Mouse (Mus musculus) forebrain, embryonic 10.5 days (tissue): ENCODE data around the gene Letm1. TPM values are rescaled to one million over a fixed set of nuclear protein-coding genes. Genes with fewer than 3 reads are reported as not detected.

Source experiments
- DNase-seq: peaks from one replicate; pipeline ENCODE4 v3.0.0-alpha.2; 2017; ENCODE audit warnings: low spot score; ENCODE audit errors: extremely low spot score
- H3K27ac ChIP-seq: fragments of 300-500 bp; sonication (generic); 2 replicates; pipeline ENCODE4 v1.5.1; 2016; ENCODE audit warnings: mild to moderate bottlenecking
- H3K27me3 ChIP-seq: fragments of 300-500 bp; sonication (generic); 2 replicates; pipeline ENCODE4 v1.6.1; 2016; ENCODE audit warnings: mild to moderate bottlenecking; ENCODE audit not compliant: poor library complexity, severe bottlenecking
- H3K36me3 ChIP-seq: fragments of 300-500 bp; sonication (generic); replicated peaks from 2 replicates; pipeline ENCODE4 v1.6.1; 2016; ENCODE audit warnings: mild to moderate bottlenecking, moderate library complexity
- H3K4me1 ChIP-seq: fragments of 300-500 bp; sonication (generic); 2 replicates; pipeline ENCODE4 v1.6.1; 2016
- H3K4me3 ChIP-seq: fragments of 300-500 bp; sonication (generic); 2 replicates; pipeline ENCODE4 v1.5.1; 2016; ENCODE audit warnings: mild to moderate bottlenecking, moderate library complexity
- H3K9me3 ChIP-seq: fragments of 300-500 bp; sonication (generic); 2 replicates; pipeline ENCODE4 v1.6.1; 2016; ENCODE audit warnings: mild to moderate bottlenecking, moderate library complexity
- WGBS: fragments of 180-500 bp; shearing (Covaris S2); methylation state at CpG from one replicate; pipeline ENCODE4 v1.1.7; 2016; 5-methylcytosine and 5-hydroxymethylcytosine counted together
- polyA plus RNA-seq: library from polyadenylated mRNA; unstranded; fragments of >200 nt; fragmentation: Nextera tagmentation; extraction: Ambion mirVana; gene quantifications from 2 replicates; pipeline ENCODE4 v1.2.1, GENCODE M21; 2016

The Letm1 gene
- polyA plus RNA-seq, 1 experiment from 2014 or later, result 57.8 TPM

DNA sequence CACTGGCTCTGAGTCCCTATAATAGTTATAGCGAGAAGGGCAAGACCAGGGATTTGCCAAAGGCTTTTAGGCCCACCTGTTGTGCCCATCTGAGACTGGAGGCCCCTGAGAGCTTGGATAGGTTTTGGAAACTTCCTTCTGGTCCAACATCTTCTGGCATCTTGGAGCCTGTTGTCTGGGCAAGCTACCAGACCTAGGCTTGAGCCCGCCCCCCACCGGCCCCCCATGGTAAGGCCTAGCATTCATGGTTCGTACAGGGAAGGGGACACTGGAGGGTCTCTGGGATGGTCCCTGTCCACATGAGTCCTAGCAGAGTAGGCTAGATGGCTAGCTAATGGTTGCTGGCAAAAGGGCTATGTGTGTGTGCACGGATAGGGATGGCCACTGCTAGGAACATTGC, 83.9 kb downstream of the Letm1 start:
- H3K27ac ChIP-seq, result peak overlapping the region; percentile 92

DNA sequence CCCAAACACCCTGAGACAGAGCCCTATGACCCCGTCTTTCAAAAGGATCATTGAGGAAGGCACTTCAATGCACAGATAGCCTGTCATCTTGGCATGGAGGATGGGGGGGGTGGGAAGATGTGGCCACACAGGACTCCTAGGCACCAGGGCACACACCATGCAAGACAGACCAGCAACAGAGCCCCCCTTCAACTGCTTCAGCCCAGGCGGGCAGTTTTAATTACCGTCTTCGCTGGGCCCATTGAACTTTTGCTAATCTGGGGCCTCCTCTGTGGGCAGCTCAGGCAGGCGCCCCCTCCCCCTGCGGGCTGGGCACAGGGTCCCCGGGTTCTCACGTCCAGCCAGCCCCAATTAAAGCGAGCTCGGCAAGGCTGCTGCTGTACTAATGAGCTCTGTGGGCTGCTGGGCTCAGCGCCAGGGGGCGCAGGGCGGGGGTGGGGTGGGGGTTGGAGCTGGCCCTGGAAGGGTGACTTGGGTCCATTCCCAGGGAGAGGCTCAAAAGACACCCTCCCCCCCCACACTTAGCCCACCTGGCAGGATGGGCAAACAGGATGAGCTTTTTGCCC, 84.6 kb downstream of the Letm1 start:
- peak overlapping the region; percentile 92 for H3K27ac ChIP-seq
- H3K36me3 ChIP-seq, result no peaks in the 10 kb centered on the region
- peak; percentile 62 for DNase-seq
- H3K27me3 ChIP-seq, result peaks cover 100% of the 10 kb centered on the region
- peaks cover 99% of the 10 kb centered on the region for H3K4me1 ChIP-seq
- WGBS, result 7% methylated on average over 13 of the region's 13 CpGs
- H3K9me3 ChIP-seq, result no peaks in the 10 kb centered on the region
- peak overlapping the region; percentile 24; the same call in 1 of the 2 replicates for H3K4me3 ChIP-seq

More for the DNA sequence above, 83.9 kb downstream of the Letm1 start:
- Histone ChIP-seq H3K4me3 (no peak overlapping the region), H3K27me3 (peaks cover 100% of the 10 kb centered on the region), H3K36me3 (no peaks in the 10 kb centered on the region), H3K9me3 (no peaks in the 10 kb centered on the region), H3K4me1 (peaks cover 100% of the 10 kb centered on the region)
- DNase-seq, result no peak
- WGBS, result 76% methylated on average over 5 of the region's 5 CpGs

DNA sequence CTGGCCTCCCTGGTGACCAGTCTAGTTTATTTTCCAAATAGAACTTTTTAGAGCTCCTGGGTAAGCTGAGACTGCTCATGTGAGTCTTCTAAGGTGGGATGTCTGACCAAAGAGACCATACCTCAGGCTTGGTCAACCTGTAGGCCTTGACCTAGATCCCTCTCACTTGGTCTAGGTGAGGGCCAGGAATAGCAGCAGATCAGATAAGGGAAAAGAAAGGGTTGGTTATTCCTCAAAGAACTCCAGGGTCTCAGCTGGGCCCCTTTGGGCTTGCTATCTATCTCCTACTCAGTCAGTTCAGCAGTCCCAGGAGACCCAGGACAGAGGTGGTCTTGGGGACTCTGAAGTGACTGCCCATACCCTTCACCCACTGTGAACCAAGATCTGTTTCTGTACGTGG, 85.1 kb downstream of the Letm1 start:
- H3K27me3 ChIP-seq, result peaks cover 100% of the 10 kb centered on the region
- H3K4me3 ChIP-seq, result peak overlapping the region; percentile 24; the same call in 1 of the 2 replicates
- peaks cover 99% of the 10 kb centered on the region for H3K4me1 ChIP-seq
- no peaks in the 10 kb centered on the region for H3K9me3 ChIP-seq
- DNase-seq, result no peak
- H3K27ac ChIP-seq, result peak overlapping the region; percentile 92
- H3K36me3 ChIP-seq, result no peaks in the 10 kb centered on the region
- 41% methylated on average over 1 of the region's 1 CpGs for WGBS

DNA sequence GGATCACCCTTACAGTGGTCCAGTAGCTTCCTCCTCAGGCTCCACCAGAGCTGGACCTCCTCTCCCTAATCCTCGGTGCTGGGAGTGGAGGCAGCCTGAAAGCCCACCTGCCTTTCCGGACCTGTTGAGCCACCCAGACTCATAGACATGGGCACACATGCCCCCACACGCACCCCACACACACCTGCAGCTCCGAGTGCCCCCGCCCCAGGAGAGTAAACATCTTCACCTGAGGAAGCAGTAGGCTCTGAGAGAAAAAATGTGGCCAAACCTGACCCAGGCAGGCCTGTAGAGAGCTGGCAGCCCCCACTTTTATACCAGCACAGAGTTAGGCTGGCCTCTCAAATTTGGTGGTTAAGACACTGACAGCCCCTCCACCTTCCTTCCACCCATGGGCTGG, 86.2 kb downstream of the Letm1 start:
- Histone ChIP-seq H3K9me3 (no peaks in the 10 kb centered on the region), H3K27me3 (peaks cover 100% of the 10 kb centered on the region), H3K4me1 (peaks cover 98% of the 10 kb centered on the region), H3K36me3 (no peaks in the 10 kb centered on the region), H3K4me3 (peak overlapping the region; percentile 52), H3K27ac (peak overlapping the region; percentile 92)
- DNase-seq, result no peak
- WGBS, result 40% methylated on average over 5 of the region's 5 CpGs

DNA sequence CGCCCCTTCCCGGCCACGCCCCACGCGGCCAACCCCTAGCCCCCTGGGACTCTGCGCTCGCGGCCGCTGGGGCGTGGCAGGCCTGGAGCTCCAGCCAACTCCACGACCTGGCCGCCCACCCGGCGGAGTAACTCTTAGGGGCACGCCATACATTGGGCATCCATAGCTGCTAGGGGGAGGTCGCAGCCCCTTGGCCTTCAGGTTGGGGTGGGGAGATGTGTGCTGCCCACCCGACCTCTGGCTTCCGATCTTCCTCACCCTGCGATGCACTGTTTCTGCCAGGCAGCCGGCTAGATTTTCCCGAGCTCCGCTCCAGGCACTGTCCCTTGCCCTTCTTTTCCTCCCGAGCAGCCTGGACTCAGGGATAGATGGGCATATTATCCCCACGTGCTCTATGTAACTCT, 86.9 kb downstream of the Letm1 start:
- Histone ChIP-seq H3K36me3 (no peaks in the 10 kb centered on the region), H3K4me3 (peak overlapping the region; percentile 52), H3K27me3 (peaks cover 100% of the 10 kb centered on the region), H3K9me3 (no peaks in the 10 kb centered on the region), H3K4me1 (peaks cover 95% of the 10 kb centered on the region), H3K27ac (peak overlapping the region; percentile 92)
- DNase-seq, result no peak
- 1% methylated on average over 24 of the region's 24 CpGs for WGBS

DNA sequence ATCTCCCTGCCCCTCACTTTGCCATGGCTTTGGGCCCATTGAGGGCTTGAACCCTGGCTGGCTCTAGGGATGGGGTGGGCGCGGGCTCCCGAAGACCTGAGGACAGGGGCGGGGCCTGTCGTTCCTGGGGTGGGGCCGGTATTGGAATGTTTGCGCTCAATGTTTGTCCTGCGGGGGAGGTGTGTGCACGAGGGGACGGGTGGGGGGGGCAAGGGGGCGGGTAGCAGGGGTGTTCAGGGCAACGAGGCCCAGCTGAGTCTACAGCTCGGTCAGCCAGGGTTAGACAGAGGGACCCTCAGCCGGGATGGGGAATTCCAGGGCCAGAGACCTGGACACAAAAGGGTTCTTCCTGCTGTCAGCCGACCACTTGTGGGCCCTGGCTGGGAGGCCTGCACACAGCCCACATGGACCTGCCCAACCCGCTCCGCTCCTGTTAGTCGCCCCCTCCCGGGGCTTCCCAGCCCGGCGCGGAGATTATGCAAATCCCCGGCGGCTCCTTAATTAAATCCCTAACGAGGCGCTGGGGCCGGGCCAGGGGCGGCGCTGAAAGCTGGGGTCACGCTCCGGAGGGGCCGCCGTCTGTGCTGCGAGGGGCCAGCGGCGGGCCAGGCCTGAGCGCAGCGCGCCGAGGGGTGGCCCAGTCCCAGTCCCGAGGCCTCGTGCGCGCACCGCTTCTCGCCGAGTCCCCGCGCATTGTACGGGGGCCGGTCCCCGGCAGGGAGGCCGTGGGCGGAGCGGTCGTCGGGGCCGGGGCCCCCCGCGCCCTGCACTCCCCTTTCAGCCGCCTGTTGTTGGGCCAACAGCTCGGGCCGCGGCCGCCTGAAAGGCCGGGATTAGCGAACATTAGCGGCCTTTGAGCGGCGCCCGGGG, 87.5 kb downstream of the Letm1 start:
- H3K4me3 ChIP-seq, result peak overlapping the region; percentile 52

DNA sequence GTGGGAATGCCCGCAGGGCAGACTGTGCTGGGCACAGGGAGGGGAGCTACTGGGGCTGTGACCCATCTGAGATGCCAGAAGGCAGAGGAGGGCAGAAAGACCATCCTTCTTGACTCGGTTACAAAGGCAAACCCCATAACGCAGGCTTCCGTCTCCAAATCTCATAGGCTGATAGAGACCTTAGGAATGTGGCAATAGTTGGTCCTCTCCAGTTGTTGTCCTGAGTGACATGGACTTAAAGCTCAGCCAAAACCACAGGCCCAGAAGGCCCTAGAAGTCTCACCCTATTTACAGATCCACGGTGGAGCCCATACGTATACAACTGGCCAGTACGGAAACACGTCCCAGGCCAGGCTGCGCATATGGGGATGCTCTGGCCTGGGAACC, 88.2 kb downstream of the Letm1 start:
- peak overlapping the region; percentile 92 for H3K27ac ChIP-seq
- WGBS, result 35% methylated on average over 9 of the region's 9 CpGs
- H3K27me3 ChIP-seq, result peaks cover 100% of the 10 kb centered on the region
- H3K4me1 ChIP-seq, result peaks cover 95% of the 10 kb centered on the region
- no peaks in the 10 kb centered on the region for H3K9me3 ChIP-seq
- no peak for DNase-seq
- H3K4me3 ChIP-seq, result peak overlapping the region; percentile 52
- H3K36me3 ChIP-seq, result no peaks in the 10 kb centered on the region

More for the DNA sequence above, 87.5 kb downstream of the Letm1 start:
- peak; percentile 86 for DNase-seq
- peaks cover 100% of the 10 kb centered on the region for H3K27me3 ChIP-seq
- no peaks in the 10 kb centered on the region for H3K9me3 ChIP-seq
- peak overlapping the region; percentile 92 for H3K27ac ChIP-seq
- H3K36me3 ChIP-seq, result no peaks in the 10 kb centered on the region
- peaks cover 95% of the 10 kb centered on the region for H3K4me1 ChIP-seq
- WGBS, result under 1% methylated on average over 71 of the region's 71 CpGs

DNA sequence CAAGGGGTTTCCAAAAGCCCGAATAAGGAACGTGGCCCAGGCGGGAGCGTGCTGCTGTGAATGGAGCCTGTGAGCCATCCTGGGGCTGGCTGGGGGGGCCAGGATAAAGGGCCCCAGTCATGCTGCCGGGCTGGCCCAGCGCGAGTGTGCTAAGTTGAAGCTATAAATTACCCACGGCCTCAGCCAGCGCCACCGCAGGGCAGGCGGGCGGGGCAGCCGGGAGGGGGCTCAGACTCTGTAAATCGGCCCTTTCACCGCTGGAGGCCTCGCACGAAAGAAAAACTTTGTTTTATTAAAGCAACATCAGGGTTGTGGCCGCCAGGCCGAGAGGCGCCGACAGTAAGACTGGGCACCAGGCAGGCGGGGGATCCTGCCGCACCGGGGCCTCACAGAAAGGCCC, 90.2 kb downstream of the Letm1 start:
- Histone ChIP-seq H3K4me3 (peak overlapping the region; percentile 31), H3K27me3 (peaks cover 100% of the 10 kb centered on the region), H3K4me1 (peaks cover 90% of the 10 kb centered on the region), H3K36me3 (no peaks in the 10 kb centered on the region), H3K9me3 (no peaks in the 10 kb centered on the region), H3K27ac (peak overlapping the region; percentile 86)
- DNase-seq, result peak; percentile 56
- WGBS, result 3% methylated on average over 24 of the region's 24 CpGs

DNA sequence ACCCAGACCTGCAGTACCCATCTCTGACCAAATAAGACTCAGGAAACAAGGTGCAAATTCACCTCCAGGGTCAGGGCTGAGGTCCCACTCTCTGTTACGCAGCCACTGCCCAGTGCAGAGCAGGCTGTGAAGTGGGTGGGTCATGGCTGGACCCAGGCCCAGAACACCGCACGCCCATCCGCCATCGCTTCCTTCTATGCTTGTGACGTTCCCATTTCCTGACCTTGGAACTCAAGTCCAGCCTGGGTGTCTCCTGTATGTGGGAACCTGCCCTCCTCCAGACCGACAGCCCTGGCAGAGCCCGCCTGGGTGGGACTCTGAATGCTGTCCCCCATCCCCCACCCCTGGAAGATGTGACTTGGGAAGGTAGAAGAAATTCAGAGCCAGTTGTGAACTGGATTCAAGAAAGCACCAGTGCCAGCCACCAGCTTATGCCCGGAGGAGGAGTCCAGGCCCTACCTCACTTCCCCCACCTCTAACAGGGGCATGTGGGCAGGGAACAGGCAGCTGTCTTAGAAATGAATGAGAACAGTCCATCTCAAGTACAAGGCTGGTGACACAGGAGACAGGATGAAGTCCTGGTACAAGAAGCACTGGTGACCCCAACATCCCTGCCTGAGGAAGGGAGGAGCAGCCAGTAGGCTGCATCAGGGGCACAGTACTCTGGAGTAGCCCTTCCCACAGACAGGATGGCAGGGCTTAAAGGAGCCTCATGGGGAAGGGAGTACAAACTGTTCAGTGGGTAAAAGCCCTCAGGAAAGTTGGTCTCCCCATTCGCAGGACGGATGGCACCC, 92.6 kb downstream of the Letm1 start:
- Histone ChIP-seq H3K4me1 (peaks cover 68% of the 10 kb centered on the region), H3K4me3 (peak overlapping the region; percentile 36; the same call in 1 of the 2 replicates), H3K9me3 (no peaks in the 10 kb centered on the region), H3K27me3 (peaks cover 100% of the 10 kb centered on the region), H3K36me3 (no peaks in the 10 kb centered on the region), H3K27ac (peak overlapping the region; percentile 91)
- WGBS, result 85% methylated on average over 11 of the region's 11 CpGs
- DNase-seq, result peak; percentile 21

Other genes with a start within 250 kb of the Letm1 start
- gene Fam53a, start 153.2 kb downstream of the Letm1 start, polyA plus RNA-seq, result 70.0 and 73.0 TPM in 2 replicates
- gene Gm9903, start 152.9 kb downstream of the Letm1 start, polyA plus RNA-seq, result 0.41 and 0.52 TPM in 2 replicates
- gene Slbp, start 130.2 kb downstream of the Letm1 start, polyA plus RNA-seq, result 335 and 357 TPM in 2 replicates
- gene Tacc3, start 124.7 kb downstream of the Letm1 start, polyA plus RNA-seq, result 349 TPM in 2 replicates
- gene Tmem129, start 124.4 kb downstream of the Letm1 start, polyA plus RNA-seq, result 38.0 and 39.5 TPM in 2 replicates
- gene Fgfr3, start 61.1 kb downstream of the Letm1 start, polyA plus RNA-seq, result 33.4 and 39.1 TPM in 2 replicates
- gene Nsd2, start 37.9 kb upstream of the Letm1 start, polyA plus RNA-seq, result 105 and 108 TPM in 2 replicates
- 86.9 and 89.9 TPM in 2 replicates for gene Nelfa, start 153.6 kb upstream of the Letm1 start, polyA plus RNA-seq
- gene Gm1673, start 200.6 kb upstream of the Letm1 start, polyA plus RNA-seq, result 256 and 263 TPM in 2 replicates
- 1.5 and 1.6 TPM in 2 replicates for gene Nat8l, start 213.2 kb upstream of the Letm1 start, polyA plus RNA-seq